Mouse (Mus musculus): Measurements from ENCODE around the gene Car14.
"Not testable (repeated sequence)": the region's sequence is repeated elsewhere in the genome, so short reads cannot be mapped to it uniquely, and the experiment has no call there.

The Car14 gene

DNA sequence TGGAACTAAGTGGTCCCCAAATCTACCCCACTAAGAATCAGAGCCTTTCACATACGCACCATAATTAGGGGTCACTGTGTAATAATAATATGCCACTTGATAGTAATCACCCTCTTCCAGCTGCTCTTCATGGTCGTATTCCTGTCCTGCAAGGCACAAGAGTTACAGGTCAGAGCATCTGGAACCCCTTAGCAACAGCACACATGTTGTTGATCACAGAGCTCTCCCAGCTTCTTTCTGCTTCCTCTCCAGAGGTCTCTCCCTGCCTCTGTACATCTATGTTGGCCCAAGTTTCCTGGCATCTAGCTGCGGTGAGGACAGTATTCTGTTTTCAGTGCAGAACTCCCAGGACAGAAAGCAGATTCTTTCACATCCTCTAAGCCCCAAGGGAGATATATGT, 14.8 kb downstream of the Car14 start:
- DNase-seq, result no peak

DNA sequence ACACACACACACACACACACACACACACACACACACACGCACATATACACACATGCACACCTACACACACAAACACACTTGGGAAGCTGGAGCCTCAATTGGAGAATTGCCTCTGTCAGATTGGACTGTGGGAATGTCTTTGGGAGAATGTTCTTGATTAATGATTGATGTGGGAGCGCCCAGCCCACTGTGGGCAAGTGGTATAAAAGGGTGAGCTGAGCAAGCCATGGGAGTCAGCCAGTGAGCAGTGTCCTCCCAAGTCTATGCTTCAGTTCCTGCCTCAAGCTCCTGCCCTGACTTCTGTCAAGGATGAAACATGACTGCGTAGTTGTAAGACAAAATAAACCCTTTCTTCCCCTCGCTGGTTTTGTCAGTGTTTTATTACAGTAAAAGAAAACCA, 16.9 kb downstream of the Car14 start:
- no peak for DNase-seq

DNA sequence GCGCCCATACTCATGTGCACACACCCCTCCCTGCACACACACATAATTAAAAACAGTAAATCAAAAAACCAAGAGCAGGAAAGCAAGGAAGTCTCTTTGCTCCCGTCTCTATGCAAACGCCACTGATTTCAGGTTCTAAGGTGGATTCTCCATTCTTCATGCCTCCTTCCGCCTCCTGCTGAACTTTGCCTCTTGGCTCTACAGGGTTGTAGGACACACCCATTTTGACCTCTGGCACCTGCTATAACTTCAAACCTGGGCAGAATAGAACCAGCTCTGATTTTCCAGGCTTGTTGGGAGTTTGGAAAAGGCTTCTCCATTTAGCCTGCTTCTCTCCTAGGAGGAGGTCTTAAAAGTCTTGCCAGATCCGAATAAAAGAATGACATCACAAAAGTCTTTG, 20.1 kb downstream of the Car14 start:
- DNase-seq, result no peak

DNA sequence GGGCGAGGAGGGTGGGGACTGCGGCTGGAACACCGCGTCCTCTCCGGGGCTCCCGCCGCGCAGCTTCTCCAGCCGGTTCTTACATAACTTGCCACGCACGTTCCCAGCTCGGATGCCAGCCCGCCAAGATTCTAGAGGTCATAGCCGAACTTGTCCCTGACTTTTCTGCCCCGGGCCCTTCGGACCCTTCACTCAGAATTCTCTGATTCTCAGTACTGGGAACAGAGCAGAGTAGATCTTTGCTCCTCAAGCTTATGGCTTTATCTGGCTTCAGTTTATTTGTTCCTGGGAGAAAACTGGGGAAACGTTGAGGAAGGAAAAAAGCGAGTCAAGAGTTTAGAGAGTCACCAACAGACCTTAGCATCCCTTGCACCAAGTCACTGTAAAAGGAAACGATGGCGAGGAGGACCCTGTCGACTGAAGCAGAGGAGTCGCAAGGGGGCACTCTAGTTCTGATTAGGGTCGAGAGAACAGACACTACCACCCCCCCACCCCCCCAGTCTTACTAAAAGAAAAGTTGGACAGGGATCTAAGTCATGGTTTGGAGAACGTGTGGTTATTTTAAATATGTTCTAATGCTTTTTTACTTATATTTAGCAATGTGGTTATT, 21.6 kb downstream of the Car14 start:
- DNase-seq, result peak; percentile 57

DNA sequence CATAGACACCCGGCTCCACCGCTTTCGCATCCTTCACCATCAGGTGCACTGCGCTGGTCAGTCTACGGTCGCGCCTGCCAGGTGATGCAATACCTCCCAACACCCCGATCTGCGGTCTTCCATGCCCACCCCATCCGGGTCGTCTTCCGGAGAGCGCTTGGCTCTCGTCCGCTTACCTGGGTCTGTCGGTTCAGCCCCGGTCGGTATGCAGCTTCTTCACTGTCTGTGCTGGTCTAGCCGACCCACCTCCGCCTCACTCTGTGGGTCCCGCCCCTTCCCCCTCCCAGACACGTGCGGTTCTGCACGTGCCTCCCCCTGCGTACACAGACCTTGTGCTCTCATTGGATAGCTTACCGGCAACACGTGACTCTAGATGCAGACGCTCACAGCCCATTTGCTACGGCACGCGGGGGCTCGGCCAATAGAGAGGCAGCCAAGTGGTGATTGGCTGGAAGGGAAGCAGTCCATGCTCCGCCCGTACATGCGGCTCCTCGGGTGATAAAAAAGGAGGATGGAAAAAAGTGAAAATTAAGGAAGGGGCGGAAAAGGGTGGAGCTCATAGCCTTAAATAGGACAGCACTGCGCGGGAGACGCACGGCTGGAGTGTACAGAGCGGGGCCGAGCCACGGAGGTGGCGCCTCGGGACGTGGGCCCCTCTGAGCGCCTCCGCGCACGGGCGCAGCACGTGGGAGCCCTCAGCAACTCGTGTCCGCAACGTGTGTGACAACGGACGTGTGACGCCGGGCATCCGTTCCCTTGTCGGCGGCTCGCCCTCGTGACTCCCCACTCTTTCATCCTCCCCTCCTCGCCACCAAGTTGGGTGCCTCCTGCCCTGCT, 22.3 kb downstream of the Car14 start, which contains the start of gene Ciart:
Ciart (minus strand) TSS at position 273 of the 837 bp plus-strand sequence.
- peak; percentile 90 for DNase-seq

DNA sequence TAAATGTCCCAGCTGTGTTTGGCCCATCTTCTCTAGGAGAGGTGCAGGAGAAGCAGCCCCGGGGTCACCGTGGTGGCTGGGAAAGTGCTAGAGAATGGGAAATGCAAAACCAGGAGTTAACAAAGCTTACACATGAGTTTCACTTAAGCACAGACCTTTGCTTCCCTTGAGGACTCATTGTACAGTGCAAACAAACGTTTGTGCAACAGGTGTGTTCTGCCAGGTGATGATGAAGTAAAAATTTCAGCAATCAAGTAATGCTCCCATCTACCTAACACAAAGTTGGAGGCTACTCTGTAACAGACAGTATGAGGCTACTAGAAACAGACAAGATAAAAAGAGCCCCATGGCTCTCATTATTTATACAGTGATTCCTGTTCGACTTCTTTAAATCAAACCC, 25.4 kb downstream of the Car14 start:
- no peak for DNase-seq

DNA sequence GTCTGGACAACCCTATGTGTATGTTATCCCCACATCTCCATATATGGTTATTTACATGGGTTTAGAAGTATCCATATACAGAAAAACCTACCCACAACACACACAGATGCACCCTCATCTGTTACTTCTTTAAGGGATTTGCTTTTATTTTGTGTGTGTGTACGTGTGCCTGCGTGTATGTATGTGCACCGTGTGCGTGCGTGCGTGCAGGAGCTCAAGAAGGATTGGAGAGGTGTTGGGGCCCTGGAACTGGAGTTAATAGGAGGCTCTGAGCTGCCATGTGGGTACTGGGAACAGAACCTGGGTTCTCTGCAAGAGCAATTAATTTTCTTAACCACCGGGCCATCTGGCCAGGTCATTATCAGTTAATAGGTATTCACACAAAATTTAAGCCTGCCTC, 32.4 kb downstream of the Car14 start:
- DNase-seq, result no peak

DNA sequence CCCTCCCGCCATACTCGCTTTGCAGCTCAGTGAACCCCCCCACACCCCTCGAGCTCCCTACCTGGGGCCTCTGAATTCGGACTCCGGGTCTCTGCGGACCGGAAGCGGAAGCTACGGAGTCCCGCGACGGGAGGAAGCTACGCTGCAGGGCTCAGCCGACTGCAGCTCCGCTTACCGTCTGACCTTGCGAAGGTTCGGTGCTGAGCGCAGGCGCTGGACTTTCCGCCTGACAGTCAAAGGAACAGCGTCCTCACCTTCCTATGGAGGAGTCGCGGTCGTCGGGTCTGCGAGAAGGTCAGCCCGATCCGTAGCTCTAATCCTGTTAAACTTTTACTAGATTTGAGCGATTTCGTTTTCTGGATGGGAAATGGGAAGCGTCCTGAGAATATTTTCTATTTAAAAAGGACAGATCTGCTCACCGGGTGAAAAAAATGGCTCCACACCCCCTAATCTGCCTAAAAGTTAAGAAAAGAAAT, 33.1 kb downstream of the Car14 start, which contains the start of gene Mrps21:
Mrps21 (minus strand) TSS at position 128 of the 476 bp plus-strand sequence.
- peak; percentile 79 for DNase-seq

DNA sequence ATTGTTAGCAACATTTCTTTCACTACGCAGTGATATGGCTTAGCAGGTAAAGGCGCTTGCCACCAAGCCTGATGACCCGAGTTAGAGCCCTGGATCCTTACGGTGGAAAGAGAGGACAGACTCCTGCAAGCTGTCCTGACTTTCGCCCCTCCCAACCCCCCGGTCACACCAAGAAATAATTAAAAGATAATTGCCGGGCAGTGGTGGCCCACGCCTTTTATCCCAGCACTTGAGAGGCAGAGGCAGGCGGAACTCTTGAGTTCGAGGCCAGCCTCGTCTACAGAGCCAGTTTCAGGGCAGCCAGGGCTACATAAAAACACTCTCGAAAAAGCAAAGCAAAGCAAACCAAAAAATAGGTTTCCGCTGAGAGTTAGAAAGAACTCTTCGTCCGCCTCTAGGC, 33.5 kb downstream of the Car14 start:
- no peak for DNase-seq

DNA sequence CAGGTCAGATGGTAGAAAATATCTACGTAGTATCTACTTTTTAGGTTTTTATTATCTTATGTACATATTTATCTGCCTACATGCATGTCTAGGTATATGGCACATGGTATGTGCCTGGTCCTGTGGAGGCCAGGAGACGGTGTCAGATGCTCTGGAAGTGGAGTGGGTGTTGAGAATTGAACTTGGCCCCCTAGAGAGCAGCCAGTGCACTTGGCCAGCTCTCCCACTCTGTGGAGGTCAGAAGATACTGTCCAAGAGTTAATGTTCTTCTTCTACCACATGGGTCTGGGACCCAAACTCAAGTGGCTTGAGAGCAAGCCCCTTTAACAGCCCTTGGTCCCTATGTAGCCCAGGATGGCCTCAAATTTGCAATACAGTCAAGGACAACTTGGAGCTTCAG, 37.1 kb downstream of the Car14 start:
- DNase-seq, result no peak

DNA sequence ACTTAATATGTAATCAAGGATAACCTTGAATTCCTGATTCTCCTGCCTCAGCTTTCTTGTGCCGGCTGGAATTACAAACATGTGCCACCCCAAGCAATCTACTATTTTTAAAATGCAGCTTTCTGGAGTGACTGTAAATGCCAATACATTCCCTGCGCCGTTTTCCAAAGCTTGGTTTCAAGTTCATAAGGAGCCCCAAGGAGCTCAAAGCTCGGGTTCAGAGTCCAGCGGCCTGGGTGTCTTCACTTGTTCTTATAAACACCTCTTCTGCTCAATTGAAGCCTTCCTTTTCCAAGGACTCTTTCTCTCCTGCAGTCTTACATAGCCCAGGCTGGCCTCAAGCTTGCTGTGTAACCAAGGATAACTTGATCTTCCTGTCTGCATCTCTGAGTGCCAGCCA, 38.4 kb downstream of the Car14 start:
- no peak for DNase-seq

DNA sequence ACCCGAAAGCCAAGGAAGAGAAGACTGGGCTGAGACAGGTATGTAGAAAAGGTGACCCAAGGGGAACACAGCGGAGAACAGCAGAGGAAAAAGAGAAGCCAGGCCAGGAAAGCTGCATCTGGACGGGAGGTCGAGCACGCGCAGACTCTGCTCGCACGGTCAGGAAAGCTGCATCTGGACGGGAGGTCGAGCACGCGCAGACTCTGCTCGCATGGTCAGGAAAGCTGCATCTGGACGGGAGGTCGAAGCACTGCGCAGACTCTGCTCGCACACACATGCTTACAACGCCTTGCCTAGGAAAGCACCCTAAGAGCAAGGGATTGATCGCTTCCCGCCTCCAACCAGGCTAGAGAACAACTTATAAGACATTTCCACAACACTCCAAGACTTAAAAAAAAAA, 38.9 kb downstream of the Car14 start:
- no peak for DNase-seq

DNA sequence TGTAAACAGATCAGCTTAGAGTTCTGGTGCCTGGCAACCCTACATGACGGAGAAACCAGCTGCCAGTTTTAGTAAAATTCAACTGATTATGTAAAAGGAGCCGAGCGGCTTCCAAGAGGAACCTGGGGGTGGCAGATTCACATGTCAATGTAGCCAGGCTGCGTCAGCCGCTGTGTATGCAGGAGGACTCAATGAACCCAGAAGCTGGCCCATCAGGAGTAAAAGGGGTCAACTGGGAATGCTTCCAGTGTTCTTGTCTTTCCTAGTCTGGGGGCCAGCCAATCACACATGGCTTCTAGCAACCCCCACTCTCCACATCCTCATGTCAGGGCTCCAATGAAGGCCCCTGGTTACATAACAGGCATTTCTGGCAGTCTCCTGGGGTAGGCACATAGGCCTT, 39.4 kb downstream of the Car14 start:
- DNase-seq, result no peak

DNA sequence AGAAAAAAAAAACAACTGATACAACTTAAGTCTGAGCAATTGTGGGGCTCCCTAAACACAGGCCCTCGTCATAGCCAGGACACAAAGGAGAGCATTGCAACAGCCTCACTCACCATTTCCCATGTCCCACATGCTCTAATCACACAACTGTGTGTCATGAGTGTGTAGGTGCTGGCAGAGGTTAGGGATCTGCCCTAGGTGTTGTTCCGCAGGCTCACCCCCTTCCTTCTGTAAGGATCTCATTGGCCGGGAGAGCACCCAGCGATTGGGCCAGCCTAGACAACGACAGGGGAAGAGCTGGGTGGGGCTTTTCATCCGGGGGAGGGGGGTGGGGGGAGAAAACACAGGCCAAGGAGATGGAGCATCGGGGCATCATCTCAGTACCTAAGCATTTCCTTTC, 40.9 kb downstream of the Car14 start:
- no peak for DNase-seq

DNA sequence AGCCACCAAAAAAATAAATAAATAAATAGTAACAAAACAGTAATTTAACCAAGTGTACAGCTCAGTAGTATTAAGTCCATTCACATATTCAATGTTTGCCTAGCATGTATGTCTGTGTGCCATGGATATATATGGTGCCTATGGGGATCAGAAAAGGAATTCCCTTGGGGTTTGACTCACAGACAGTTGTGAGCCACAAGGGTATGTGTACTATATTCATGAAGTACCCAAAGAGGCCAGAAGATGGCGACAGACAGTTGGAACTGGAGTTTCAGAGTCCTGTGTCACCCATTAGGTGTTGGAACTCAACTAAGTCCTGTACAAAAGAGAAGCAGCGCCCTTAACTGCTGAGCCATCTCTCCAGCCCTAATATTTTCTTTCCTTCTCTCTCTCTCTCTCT, 42.7 kb downstream of the Car14 start:
- peak; percentile 63 for DNase-seq

DNA sequence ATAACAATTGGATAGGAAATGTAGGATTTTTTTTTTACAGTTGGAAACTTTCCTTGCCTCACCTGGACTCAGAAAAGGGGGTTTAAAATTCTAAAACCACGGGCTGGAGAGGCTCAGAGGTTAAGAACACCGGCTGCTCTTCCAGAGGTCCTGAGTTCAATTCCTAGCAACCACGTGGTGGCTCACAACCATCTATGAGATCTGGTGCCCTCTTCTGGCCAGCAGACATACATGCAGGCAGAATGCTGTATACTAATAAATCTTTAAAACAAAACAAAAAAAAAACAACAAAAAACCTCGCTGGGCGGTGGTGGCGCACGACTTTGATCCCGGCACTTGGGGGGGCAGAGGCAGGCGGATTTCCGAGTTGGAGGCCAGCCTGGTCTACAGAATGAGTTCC, 43.3 kb downstream of the Car14 start:
- no peak for DNase-seq

DNA sequence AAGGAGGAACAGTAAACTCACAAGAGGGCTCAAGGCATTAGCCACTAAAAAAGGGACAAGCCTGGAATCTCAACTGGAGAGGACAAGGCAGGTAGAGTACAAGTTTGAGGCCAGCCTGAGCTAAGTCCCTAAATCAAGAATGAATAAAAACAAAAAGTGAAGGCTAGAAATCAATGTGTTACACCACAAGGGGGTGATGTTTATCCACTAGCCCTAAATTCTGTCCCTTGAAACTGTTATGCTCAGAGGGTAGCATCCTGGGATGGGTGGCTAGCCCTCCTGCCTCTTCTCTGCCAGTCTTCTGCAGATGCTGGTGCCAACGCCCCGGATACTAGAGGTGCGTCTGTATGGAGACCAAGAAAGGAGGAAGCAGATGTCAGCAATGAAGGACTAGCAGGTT, 44.2 kb downstream of the Car14 start:
- DNase-seq, result no peak

DNA sequence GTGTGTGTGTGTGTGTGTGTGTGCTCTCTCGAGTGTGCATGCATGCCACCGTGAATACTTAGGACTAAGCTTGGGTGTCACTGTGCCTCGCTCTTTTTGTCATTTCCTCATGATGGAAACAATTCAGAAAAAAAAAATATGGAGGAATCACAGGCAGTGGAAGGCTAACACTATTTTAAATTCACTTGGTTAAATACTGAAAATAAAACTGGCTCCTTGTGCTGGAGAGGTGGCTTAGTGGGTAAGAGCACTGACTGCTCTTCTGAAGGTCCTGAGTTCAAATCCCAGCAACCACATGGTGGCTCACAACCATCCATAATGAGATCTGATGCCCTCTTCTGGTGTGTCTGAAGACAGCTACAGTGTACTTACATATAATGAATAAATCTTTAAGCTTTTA, 46.2 kb downstream of the Car14 start:
- DNase-seq, result not testable (repeated sequence)

DNA sequence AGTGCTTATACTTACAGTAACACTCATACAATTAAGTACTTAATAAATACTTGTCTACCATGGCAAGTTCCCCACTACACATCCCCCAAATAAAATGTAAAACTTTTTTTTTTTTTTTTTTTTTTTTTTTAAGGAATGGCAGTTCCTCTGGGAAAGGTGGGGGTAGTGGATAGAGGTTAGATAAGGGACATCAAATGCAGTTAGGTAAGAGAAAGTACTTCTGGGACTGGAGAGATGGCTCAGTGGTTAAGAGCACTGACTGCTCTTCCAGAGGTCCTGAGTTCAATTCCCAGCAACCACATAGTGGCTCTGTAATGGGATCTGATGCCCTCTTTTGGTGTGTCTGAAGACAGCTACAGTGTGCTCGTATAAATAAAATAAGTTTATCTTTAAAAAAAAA, 47.4 kb downstream of the Car14 start:
- not testable (repeated sequence) for DNase-seq

DNA sequence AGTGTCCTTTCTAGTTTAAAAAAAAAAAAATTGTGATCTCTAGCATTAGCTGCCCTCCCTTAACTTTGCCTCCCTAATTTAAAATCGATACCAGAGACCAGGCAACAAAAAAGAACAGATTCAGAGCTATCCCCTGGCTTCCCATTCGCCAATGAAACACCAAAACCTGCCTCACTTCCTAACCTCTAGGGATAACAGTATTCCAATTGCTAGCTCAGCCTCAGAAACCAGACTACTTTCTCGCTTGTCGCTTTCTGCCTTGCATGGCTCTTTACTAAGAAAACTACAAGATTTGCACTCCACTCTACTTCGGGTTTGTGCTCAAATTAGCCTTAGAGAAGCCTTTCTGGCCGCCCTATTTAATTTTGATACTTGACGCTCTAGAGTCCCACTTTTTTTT, 48.4 kb downstream of the Car14 start:
- no peak for DNase-seq

DNA sequence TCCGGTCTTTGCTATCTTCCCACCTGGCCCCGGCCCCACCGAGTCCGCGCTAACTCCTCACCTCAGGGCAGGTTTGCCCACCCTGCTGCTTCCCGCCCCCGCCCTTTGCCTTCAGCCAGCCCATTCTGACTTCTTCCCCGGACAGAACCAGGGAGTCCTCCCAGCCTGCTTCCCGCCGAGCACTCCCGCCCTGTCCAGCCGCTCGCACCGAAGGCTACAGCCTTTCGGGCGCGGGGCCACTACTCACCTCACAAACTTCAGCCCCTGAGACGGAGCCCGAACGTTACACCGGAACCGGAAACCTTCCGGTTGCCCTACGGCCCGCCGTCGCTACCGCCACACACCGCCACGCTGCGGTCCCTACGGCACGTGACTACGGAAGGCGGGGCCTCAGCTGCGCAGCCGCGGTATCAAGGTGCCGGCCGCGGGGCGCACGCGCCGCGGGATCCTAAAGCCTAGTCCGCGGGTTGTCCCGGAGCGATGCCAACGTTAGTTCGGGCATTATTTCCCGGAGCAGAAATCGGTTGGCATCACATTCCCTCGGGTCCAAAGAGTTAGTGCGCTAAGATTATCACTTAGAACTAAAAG, 48.9 kb downstream of the Car14 start, which contains the start of gene Prpf3:
Prpf3 (minus strand) TSS at position 384 of the 588 bp plus-strand sequence.
- peak; percentile 92 for DNase-seq

DNA sequence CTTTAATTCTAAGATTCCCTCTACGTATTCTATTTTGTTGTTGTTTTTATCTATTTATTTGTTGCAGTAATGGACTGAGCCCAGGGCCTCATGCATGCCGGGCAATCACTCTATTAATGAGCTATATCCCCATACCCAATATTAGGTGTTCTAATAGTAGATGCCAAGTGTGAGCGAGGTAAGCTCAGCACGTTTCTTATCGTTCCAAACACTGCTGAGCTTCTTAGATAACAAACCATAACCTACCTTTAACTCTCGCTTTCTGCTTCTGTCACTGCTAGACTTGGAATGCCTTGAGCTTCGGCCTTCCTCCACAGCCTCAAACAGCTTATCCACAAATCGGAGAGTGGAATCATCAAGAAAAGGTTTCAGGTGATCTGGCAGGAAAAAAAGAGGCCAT, 53.2 kb downstream of the Car14 start:
- DNase-seq, result no peak

DNA sequence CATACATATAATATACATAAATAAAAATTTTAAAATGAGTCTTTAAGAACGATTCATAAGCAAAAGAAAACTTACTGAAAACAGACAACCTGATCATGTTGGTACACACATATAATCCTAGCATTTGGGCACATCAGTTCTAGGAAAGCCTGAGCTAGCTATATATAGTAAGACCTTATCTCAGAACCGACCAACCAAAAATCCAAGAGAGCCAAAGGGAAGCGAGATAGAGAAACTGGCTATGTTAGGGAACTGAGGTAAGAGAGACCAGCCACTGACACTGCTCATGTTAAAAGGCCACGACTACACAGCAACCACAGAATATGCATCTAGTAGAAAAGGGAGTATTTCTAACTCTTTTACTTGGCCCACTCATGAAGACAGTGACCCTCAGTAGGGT, 53.9 kb downstream of the Car14 start:
- DNase-seq, result no peak

Data from cerebellum, adult 8-10 months (tissue).